Mouse (Mus musculus): Measurements from ENCODE around the gene Arrdc1.

- TF ChIP-seq EP300 (IDR thresholded peaks at IDR 0.05; ENCODE audit: low read depth) (no peak), CTCF (IDR thresholded peaks at IDR 0.05; ENCODE audit: low read depth) (peak; percentile 68)
These were observed 46.2 kb downstream of the Arrdc1 start for GRCm38 (mm10) chr2:24888895-24889294.

Measured in liver, postnatal 0 days (tissue).